Mouse (Mus musculus) hindbrain, embryonic 10.5 days (tissue): Measurements from ENCODE around the gene Gm572. TPM values are rescaled to one million over a fixed set of nuclear protein-coding genes. Genes with fewer than 3 reads are reported as not detected.

Experiments used
- DNase-seq: peaks from one replicate; pipeline ENCODE4 v3.0.0-alpha.2; 2017; ENCODE audit warnings: low spot score
- H3K27ac ChIP-seq: fragments of 300-500 bp; sonication (generic); 2 replicates; pipeline ENCODE4 v1.5.1; 2016; ENCODE audit warnings: mild to moderate bottlenecking, moderate library complexity
- H3K27me3 ChIP-seq: fragments of 300-500 bp; sonication (generic); 2 replicates; pipeline ENCODE4 v1.6.1; 2016; ENCODE audit warnings: mild to moderate bottlenecking; ENCODE audit not compliant: poor library complexity, insufficient read depth, severe bottlenecking
- H3K36me3 ChIP-seq: fragments of 300-500 bp; sonication (generic); 2 replicates; pipeline ENCODE4 v1.6.1; 2016; ENCODE audit warnings: mild to moderate bottlenecking, moderate library complexity
- H3K4me1 ChIP-seq: fragments of 300-500 bp; sonication (generic); replicated peaks from 2 replicates; pipeline ENCODE4 v1.6.1; 2016; ENCODE audit warnings: mild to moderate bottlenecking
- H3K4me3 ChIP-seq: fragments of 300-500 bp; sonication (generic); 2 replicates; pipeline ENCODE4 v1.5.1; 2016; ENCODE audit warnings: mild to moderate bottlenecking, moderate library complexity
- H3K9me3 ChIP-seq: fragments of 300-500 bp; sonication (generic); 2 replicates; pipeline ENCODE4 v1.6.1; 2016; ENCODE audit warnings: mild to moderate bottlenecking, moderate library complexity
- WGBS: fragments of 180-500 bp; shearing (Covaris S2); methylation state at CpG from one replicate; pipeline ENCODE4 v1.1.7; 2016; 5-methylcytosine and 5-hydroxymethylcytosine counted together
- polyA plus RNA-seq: library from polyadenylated mRNA; unstranded; fragments of >200 nt; fragmentation: Nextera tagmentation; extraction: Ambion mirVana; gene quantifications from 2 replicates; pipeline ENCODE4 v1.2.1, GENCODE M21; 2016

Gene Gm572
- polyA plus RNA-seq, 1 experiment from 2014 or later, result not detected

- Histone ChIP-seq H3K27ac (no peak overlapping the region), H3K4me3 (no peak overlapping the region), H3K27me3 (no peaks in the 10 kb centered on the region), H3K9me3 (no peaks in the 10 kb centered on the region), H3K4me1 (peaks cover 4% of the 10 kb centered on the region), H3K36me3 (no peaks in the 10 kb centered on the region)
- 74% methylated on average over 3 of the region's 3 CpGs for WGBS
- DNase-seq, result no peak
These were observed 11.0 kb upstream of the Gm572 start for GRCm38 (mm10) chr4:148632013-148632692.

GRCm38 (mm10) chr4:148633395-148634061, 9.6 kb upstream of the Gm572 start:
- Histone ChIP-seq H3K4me1 (no peaks in the 10 kb centered on the region), H3K9me3 (no peaks in the 10 kb centered on the region), H3K27me3 (no peaks in the 10 kb centered on the region), H3K4me3 (no peak overlapping the region), H3K36me3 (no peaks in the 10 kb centered on the region), H3K27ac (no peak overlapping the region)
- no peak for DNase-seq
- 85% methylated on average over 2 of the region's 2 CpGs for WGBS

DNA sequence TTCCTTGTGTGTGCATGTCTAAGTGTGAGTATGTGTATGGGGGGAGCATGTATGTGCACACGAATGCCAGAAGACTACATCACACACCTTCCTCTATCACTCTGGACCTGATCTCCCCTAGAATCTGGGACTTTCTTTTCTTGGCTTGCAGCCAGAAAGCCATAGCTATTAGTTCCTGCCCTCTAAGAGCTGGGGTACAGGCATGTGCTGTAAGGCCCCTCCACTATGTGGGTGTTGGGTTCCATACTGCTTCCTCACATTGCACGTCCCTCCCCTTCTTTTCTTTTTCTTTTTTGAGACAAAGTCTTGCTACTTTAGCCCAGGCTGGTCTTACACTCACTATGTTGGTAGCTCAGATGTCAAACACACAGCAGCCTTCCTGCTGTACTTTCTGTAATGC, 7.8 kb upstream of the Gm572 start:
- no peaks in the 10 kb centered on the region for H3K9me3 ChIP-seq
- no peak overlapping the region for H3K4me3 ChIP-seq
- no peaks in the 10 kb centered on the region for H3K36me3 ChIP-seq
- WGBS, result 87% methylated on average over 2 of the region's 2 CpGs
- no peaks in the 10 kb centered on the region for H3K4me1 ChIP-seq
- H3K27ac ChIP-seq, result no peak overlapping the region
- no peak for DNase-seq
- no peaks in the 10 kb centered on the region for H3K27me3 ChIP-seq

- WGBS, result 64% methylated on average over 9 of the region's 9 CpGs
These were observed 4.8 kb upstream of the Gm572 start for GRCm38 (mm10) chr4:148638302-148638701.

DNA sequence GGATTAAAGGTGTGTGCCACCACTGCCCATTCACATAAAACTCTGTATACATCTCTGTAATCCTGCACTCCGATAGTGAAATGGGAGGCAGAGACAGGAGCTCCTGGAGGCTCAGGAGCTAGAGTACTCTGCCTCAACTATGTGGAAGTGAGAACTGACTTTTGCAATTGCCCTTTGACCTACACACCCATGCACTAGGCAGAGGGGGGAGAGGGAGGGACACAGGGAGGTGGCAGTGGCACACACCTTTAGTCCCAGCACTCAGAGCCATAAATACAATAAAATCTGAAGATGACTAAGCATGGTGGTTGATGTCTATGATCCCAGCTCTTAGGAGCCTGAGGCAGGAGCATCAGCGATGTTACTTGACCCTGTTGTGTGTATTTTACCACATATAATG, 3.7 kb upstream of the Gm572 start:
- no peaks in the 10 kb centered on the region for H3K27me3 ChIP-seq
- H3K9me3 ChIP-seq, result no peaks in the 10 kb centered on the region
- DNase-seq, result no peak
- 85% methylated on average over 2 of the region's 2 CpGs for WGBS
- no peaks in the 10 kb centered on the region for H3K36me3 ChIP-seq
- peaks cover 10% of the 10 kb centered on the region for H3K4me1 ChIP-seq
- H3K4me3 ChIP-seq, result no peak overlapping the region
- no peak overlapping the region for H3K27ac ChIP-seq

More at GRCm38 (mm10) chr4:148638302-148638701, 4.8 kb upstream of the Gm572 start:
- Histone ChIP-seq H3K4me1 (no peaks in the 10 kb centered on the region), H3K27ac (no peak overlapping the region), H3K36me3 (no peaks in the 10 kb centered on the region), H3K27me3 (no peaks in the 10 kb centered on the region), H3K4me3 (no peak overlapping the region), H3K9me3 (no peaks in the 10 kb centered on the region)
- no peak for DNase-seq

GRCm38 (mm10) chr4:148641121-148641520, 2.0 kb upstream of the Gm572 start:
- WGBS, result 86% methylated on average over 5 of the region's 5 CpGs
- Histone ChIP-seq H3K4me1 (peaks cover 10% of the 10 kb centered on the region), H3K4me3 (no peak overlapping the region), H3K9me3 (no peaks in the 10 kb centered on the region), H3K27ac (no peak overlapping the region), H3K36me3 (no peaks in the 10 kb centered on the region), H3K27me3 (no peaks in the 10 kb centered on the region)
- no peak for DNase-seq

DNA sequence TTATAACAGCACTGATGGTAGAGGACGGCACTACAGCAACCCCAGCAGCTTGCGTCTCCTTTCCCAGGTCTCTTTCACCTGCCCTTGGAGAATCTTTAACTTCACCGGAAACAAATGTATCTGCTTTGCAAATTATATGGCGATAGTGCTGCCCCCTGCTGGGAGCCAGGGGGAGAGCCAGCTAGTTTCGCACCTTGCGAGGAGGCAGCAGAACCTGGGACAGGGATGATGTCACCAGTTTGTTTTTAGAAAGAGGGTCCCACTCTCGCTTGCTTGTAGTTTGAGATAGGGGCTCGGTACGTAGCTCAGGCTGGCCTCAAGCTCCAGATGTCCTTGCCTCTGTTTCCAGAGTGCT, 1.0 kb downstream of the Gm572 start:
- peaks cover 10% of the 10 kb centered on the region for H3K4me1 ChIP-seq
- peak; percentile 66 for DNase-seq
- WGBS, result 7% methylated on average over 9 of the region's 9 CpGs
- H3K27me3 ChIP-seq, result no peaks in the 10 kb centered on the region
- no peak overlapping the region for H3K27ac ChIP-seq
- H3K4me3 ChIP-seq, result peak overlapping the region; percentile 29
- no peaks in the 10 kb centered on the region for H3K9me3 ChIP-seq
- H3K36me3 ChIP-seq, result no peaks in the 10 kb centered on the region

DNA sequence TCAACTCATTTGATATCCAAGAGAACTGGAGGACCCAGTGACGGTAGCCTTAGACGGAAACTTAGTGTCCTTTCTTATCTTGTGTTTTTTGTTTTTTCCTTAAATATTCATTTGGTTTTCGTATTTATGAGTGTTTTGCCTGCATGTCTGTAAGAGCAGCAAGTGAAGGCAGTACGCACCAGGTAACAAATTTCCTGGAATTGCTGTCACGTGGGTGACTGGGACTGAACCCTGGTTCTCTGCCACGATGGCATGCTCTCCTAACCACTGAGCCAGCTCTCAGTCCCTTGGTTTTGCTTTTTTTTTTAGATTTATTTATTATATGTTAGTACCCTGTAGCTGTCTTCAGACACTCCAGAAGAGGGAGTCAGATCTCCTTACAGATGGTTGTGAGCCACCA, 1.8 kb downstream of the Gm572 start:
- no peaks in the 10 kb centered on the region for H3K9me3 ChIP-seq
- 91% methylated on average over 6 of the region's 6 CpGs for WGBS
- H3K27me3 ChIP-seq, result no peaks in the 10 kb centered on the region
- no peaks in the 10 kb centered on the region for H3K36me3 ChIP-seq
- DNase-seq, result no peak
- peaks cover 10% of the 10 kb centered on the region for H3K4me1 ChIP-seq
- no peak overlapping the region for H3K4me3 ChIP-seq
- H3K27ac ChIP-seq, result no peak overlapping the region

DNA sequence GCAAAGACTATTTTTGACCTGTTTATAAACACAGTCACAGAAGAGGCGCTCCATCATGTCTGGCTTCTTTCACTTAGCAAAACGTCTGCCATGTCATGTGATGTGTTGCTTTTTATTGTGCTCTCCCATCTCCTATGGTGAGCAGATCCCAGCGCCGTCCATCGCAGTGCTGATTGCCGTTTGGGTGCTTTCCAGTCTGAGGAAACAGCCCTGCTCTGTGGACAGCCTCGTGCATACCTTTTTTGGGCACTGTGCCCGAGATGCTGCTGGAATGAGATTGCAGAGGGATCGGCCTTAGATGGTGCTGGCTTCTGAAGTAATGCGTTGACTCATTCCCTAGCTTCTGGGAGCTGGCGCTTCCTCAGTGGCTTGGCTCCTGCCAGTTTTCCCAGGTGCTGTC, 3.5 kb downstream of the Gm572 start:
- Histone ChIP-seq H3K27ac (no peak overlapping the region), H3K9me3 (no peaks in the 10 kb centered on the region), H3K4me1 (peaks cover 14% of the 10 kb centered on the region), H3K4me3 (no peak overlapping the region), H3K27me3 (no peaks in the 10 kb centered on the region), H3K36me3 (no peaks in the 10 kb centered on the region)
- DNase-seq, result no peak
- WGBS, result 75% methylated on average over 11 of the region's 11 CpGs

DNA sequence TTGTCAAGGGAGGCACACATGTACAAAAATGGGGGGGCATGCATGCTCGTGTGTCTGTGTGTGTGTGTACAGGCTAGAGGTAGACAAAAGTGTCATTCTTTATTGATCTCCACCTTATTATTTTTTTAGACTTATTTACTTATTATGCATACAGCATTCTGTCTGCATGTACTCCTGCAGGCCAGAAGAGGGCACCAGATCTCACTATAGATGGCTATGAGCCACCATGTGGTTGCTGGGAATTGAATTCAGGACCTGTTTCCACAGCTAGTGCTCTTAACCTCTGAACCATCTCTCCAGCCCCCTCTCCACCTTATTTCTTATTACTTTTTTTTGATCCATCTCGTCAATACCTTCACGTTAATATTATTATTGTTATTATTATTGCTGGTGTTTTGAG, 6.2 kb downstream of the Gm572 start:
- H3K4me1 ChIP-seq, result peaks cover 5% of the 10 kb centered on the region
- peaks cover 7% of the 10 kb centered on the region for H3K9me3 ChIP-seq
- no peak overlapping the region for H3K27ac ChIP-seq
- WGBS, result 67% methylated on average over 3 of the region's 3 CpGs
- H3K36me3 ChIP-seq, result no peaks in the 10 kb centered on the region
- H3K27me3 ChIP-seq, result no peaks in the 10 kb centered on the region
- H3K4me3 ChIP-seq, result no peak overlapping the region
- DNase-seq, result no peak

DNA sequence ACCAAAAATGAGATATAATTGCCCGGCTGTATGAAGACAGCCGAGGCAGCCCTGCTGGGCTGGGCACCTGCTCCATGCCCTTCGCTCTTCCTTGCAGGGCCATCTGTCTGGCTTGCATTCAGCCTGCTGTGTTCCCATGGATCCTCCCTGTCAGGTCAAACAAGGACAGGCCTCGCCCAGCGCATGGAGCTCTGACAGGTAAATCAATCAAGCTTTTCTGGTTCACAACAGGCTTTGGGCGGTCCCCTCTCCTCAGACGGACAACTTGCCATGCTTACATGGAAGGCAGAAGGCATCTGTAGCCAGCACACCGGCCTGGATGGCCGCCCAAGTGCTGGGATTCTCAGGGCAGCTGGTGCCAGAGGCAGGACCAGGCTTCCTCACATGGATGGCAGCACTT, 7.9 kb downstream of the Gm572 start:
- peaks cover 4% of the 10 kb centered on the region; the same call in 1 of the 2 replicates for H3K4me1 ChIP-seq
- H3K36me3 ChIP-seq, result no peaks in the 10 kb centered on the region
- H3K9me3 ChIP-seq, result peaks cover 7% of the 10 kb centered on the region
- no peaks in the 10 kb centered on the region; the same call in 1 of the 2 replicates for H3K27me3 ChIP-seq
- no peak overlapping the region for H3K27ac ChIP-seq
- DNase-seq, result peak; percentile 43
- H3K4me3 ChIP-seq, result no peak overlapping the region
- 60% methylated on average over 9 of the region's 9 CpGs for whole genome bisulfite sequencing

DNA sequence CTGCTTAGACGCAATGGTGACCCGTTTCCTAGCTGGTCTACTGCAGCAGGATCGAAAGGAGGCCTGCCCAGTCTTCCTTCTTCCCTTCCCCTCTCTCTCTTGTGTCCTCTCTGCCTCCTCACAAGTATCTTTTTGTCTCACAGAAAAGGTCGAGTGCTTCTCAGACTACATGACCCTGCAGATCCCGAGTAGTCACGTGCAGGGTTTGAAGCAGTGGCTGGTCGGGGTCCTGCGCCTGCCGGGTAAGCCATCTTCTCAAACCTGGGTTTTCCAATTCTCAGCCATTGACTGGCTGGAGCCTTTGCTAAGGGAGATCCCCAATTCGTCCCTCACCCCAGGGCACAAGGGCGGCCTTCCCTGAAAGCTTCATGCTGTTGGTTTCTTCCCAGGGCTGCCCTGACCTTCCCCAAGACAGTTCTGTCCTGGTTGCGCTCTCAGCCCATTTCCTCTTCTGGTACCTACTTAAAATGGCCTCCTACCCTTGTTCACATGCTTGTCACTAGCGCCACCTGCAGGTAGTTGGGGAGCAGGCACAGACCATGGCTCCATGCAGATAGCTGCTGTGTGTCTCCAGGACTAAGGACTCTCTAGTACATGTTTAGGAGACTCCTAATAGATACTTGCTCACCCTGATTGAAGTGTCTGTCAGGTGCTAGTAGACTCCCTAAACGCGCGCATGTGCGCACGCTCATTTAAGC, 11.7 kb downstream of the Gm572 start:
- no peak overlapping the region for H3K27ac ChIP-seq
- H3K9me3 ChIP-seq, result peaks cover 7% of the 10 kb centered on the region
- H3K27me3 ChIP-seq, result peaks cover 4% of the 10 kb centered on the region; the same call in 1 of the 2 replicates
- H3K4me3 ChIP-seq, result no peak overlapping the region
- H3K4me1 ChIP-seq, result peaks cover 8% of the 10 kb centered on the region
- no peaks in the 10 kb centered on the region for H3K36me3 ChIP-seq
- DNase-seq, result peak; percentile 32
- 87% methylated on average over 18 of the region's 18 CpGs for WGBS

- Histone ChIP-seq H3K9me3 (peaks cover 7% of the 10 kb centered on the region), H3K4me3 (no peak overlapping the region), H3K27ac (no peak overlapping the region), H3K27me3 (peaks cover 9% of the 10 kb centered on the region), H3K4me1 (peaks cover 5% of the 10 kb centered on the region), H3K36me3 (no peaks in the 10 kb centered on the region)
- WGBS, result 51% methylated on average over 15 of the region's 15 CpGs
- DNase-seq, result no peak
These were observed 13.7 kb downstream of the Gm572 start for GRCm38 (mm10) chr4:148656691-148657258.
